Mouse (Mus musculus): Measurements from ENCODE around the gene Tmem150c. TPM values are rescaled to one million over a fixed set of nuclear protein-coding genes. Genes with fewer than 3 reads are reported as not detected.

The Tmem150c gene
- polyA plus RNA-seq, 1 experiment from 2014 or later, result 0.66 TPM

DNA sequence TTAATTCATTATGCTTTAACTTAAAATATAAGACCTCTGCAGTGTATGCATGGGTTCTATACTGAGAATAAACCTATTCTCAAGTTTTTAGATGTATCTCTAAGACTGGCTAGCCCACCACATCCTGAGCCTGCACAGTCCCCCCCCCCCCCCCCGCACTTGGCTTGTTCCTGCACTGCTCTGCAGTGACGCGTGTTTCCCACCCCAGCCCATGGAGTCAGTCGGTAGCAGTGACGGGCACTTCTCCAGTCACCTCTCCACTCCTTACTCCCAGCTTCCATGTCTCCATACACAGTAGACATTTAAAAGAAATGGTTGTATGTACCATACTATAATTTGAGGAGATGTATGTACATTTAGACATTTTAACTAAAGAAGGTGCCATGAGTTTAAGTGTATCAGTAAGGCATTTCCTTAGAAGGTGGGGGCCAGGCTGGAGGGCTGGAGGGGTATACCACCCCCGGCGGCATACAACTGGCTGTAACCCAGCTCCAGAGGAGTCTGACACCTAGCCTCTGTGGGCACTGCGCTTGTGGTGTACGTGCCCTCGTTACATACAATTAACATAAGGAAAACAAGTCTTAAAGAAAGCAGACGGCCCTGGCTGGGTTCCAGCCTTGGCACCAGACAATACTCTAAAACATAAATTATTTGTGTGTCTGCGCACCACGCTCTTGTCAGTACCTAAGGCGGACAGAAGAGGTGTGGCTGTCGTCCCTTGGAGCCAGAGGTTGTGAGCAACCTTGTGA is 102.0 kb downstream of the Tmem150c start:
- DNase-seq (ENCODE audit: low spot score), result no peak
- peaks cover 16% of the 10 kb centered on the region for H3K4me1 ChIP-seq
- no peaks in the 10 kb centered on the region for H3K27me3 ChIP-seq (ENCODE audit: low read depth, poor library complexity, severe bottlenecking)
- 83% methylated on average over 15 of the region's 15 CpGs for WGBS
- H3K4me3 ChIP-seq, result no peak overlapping the region
- H3K27ac ChIP-seq, result 0 out of 2 replicates have a peak overlapping the region, but pooled peaks have one; percentile 0
- peaks cover 48% of the 10 kb centered on the region for H3K36me3 ChIP-seq
- H3K9me3 ChIP-seq (replicated peaks), result no peaks in the 10 kb centered on the region

DNA sequence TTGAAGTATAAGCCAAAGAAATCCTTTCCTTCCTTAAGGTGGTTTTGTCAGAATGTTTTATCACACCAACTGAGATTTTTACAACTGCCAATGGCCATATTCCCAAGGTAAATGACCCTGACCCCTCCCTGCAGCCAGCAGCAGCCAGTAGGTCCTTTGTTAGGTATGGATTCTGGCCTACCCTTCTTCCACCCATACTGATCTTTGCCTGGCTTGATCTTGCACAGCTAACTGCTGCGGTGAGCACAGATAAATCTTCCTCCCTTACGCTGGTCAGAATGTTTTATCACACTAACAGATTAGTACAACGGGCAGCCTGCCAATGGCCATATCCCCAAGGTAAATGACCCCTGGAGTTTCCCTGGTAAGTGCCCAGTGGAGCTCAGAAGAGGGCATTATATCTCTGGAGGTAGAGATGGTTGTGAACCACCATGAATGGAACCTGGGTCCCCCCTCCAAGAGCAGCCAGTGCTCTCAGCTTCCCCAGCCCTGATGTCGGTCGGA is 103.7 kb downstream of the Tmem150c start:
- H3K4me3 ChIP-seq, result no peak overlapping the region

DNA sequence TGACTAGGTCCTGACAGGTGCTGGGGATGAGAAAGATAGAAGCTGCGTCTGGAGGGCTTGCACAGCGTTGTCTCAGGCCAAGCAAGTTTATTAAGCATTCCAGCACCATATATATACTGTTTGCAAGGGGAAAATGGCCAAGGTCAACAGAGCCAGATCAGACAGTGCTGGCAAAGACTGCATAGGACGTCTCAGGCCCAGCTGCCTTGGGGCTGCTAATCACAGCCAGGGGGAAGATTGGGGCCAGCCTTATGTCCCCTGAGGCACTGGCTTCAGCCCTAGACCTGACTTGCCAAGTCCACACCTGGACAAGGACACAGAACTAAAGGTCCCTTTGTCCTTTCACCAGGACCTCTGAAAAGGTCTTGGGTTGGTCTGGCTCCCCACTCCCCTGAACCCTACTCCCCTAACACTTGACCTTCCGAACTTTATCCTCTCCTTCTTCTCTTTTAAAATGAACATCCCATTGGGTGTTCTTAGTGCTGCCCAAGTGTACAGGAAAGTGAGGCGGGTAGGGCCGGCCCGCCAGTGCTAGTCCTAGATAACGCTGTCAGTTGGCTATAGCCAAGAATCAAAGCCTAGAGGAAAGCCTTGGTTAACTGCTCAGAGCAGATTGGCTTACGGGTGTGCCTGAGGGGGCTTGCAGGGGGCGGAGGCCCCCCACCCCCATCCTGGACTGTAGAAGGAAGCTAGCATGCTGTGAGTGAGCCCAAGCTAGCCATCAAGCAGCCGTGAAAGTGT is 104.6 kb downstream of the Tmem150c start:
- H3K4me1 ChIP-seq, result peaks cover 16% of the 10 kb centered on the region
- no peaks in the 10 kb centered on the region for H3K9me3 ChIP-seq (replicated peaks)
- no peak overlapping the region for H3K4me3 ChIP-seq
- H3K27me3 ChIP-seq (ENCODE audit: low read depth, poor library complexity, severe bottlenecking), result no peaks in the 10 kb centered on the region
- H3K27ac ChIP-seq, result peak overlapping the region; percentile 56; the same call in 1 of the 2 replicates
- no peak for DNase-seq (ENCODE audit: low spot score)
- WGBS, result 81% methylated on average over 11 of the region's 11 CpGs
- peaks cover 45% of the 10 kb centered on the region for H3K36me3 ChIP-seq

More for the DNA sequence above, 103.7 kb downstream of the Tmem150c start:
- H3K27ac ChIP-seq, result no peak overlapping the region
- H3K27me3 ChIP-seq (ENCODE audit: low read depth, poor library complexity, severe bottlenecking), result no peaks in the 10 kb centered on the region
- peaks cover 45% of the 10 kb centered on the region for H3K36me3 ChIP-seq
- 85% methylated on average over 5 of the region's 5 CpGs for WGBS
- no peaks in the 10 kb centered on the region for H3K9me3 ChIP-seq (replicated peaks)
- no peak for DNase-seq (ENCODE audit: low spot score)
- H3K4me1 ChIP-seq, result peaks cover 16% of the 10 kb centered on the region

DNA sequence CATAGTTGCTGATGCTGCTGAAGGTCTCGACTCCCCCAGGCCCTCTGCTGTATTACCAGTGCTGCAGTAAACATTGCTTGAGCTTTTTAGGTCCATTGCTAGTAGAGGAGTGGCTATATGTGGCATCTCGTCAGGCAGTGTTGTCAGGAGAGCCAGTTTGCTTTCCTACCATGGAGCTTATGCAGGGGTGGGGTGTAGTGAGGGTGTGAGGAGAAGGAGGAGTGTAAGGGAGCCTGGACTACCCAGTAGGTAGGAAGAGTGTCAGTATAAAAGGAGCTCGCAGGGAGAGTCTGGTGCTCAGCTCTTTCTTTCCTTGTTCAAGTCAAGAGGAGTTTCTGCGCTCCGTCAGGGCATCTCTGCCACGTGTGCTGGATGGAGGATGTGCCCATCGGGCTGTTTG is 106.9 kb downstream of the Tmem150c start:
- Histone ChIP-seq H3K4me1 (peaks cover 19% of the 10 kb centered on the region), H3K9me3 (replicated peaks) (no peaks in the 10 kb centered on the region), H3K27me3 (ENCODE audit: low read depth, poor library complexity, severe bottlenecking) (no peaks in the 10 kb centered on the region), H3K36me3 (peaks cover 38% of the 10 kb centered on the region), H3K27ac (no peak overlapping the region), H3K4me3 (no peak overlapping the region)
- DNase-seq (ENCODE audit: low spot score), result no peak
- 94% methylated on average over 7 of the region's 7 CpGs for WGBS

DNA sequence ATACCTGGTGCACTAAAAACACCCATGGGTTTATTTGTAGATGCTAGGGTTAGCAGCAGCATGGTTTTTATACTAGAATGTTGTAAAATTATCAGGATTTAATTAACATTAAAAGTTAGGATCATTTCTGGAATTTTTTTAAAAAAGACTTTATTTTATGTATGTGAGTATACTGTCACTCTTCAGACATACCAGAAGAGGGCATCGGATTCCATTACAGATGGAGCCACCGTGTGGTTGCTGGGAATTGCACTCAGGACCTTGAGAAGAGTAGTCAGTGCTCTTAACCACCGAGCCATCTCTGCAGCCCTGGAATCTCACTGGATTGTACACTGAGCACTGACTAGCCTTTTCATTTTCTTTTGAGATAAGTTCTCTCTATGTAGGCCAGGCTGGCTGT is 109.7 kb downstream of the Tmem150c start:
- H3K27me3 ChIP-seq (ENCODE audit: low read depth, poor library complexity, severe bottlenecking), result no peaks in the 10 kb centered on the region
- no peak overlapping the region for H3K27ac ChIP-seq
- H3K4me1 ChIP-seq, result peaks cover 20% of the 10 kb centered on the region
- no peaks in the 10 kb centered on the region for H3K9me3 ChIP-seq (replicated peaks)
- DNase-seq (ENCODE audit: low spot score), result no peak
- 97% methylated on average over 3 of the region's 3 CpGs for WGBS
- H3K36me3 ChIP-seq, result peaks cover 38% of the 10 kb centered on the region
- no peak overlapping the region for H3K4me3 ChIP-seq

DNA sequence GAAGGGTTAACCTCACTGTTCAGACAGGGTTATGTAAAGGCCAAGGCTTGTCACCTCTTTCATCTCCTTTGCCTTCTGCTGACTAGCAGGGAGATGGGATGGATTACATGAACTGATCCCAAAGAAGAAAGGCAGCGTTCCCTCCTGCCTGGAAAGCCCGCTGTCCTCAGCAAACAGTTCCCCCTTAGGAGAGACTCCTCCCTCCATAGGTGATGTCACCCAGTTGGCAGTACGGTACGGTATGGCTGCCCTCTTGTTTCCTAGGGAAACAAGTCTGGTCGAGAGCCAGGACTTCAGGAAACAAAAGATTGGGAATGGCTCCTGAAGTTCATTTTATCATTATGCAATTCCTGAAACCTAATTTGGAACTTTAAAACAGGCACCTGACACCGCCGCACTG is 111.7 kb downstream of the Tmem150c start:
- H3K27ac ChIP-seq, result no peak overlapping the region
- DNase-seq (ENCODE audit: low spot score), result no peak
- 70% methylated on average over 7 of the region's 7 CpGs for WGBS

DNA sequence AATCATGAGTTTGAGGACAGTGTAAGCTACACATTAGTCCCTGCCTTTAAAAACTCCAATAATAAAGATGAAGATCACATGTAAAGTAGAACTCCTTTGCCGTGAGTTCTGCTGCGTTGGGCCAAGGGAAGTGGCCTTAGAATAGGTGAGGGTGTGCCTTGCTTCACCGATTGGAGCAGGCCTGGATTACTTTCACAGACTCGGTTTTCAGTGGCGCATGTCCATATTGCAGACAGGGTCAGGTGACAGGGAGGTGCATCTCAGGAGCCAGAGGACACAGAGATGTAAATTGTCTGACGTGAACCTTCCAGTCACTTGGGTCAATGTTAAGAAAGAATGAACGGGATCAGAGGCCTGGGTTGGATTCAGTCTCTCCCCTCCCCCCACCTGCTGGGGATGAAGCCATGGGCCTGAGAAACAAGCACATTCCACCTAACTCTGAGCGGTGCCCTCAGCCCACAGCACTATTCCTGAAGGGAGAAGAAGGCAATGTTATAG is 112.4 kb downstream of the Tmem150c start:
- Histone ChIP-seq H3K4me3 (no peak overlapping the region), H3K27ac (no peak overlapping the region), H3K9me3 (replicated peaks) (no peaks in the 10 kb centered on the region), H3K27me3 (ENCODE audit: low read depth, poor library complexity, severe bottlenecking) (no peaks in the 10 kb centered on the region), H3K36me3 (peaks cover 36% of the 10 kb centered on the region), H3K4me1 (peaks cover 13% of the 10 kb centered on the region)
- DNase-seq (ENCODE audit: low spot score), result no peak
- 71% methylated on average over 8 of the region's 8 CpGs for WGBS

More for the DNA sequence above, 111.7 kb downstream of the Tmem150c start:
- peaks cover 38% of the 10 kb centered on the region for H3K36me3 ChIP-seq
- no peak overlapping the region for H3K4me3 ChIP-seq
- no peaks in the 10 kb centered on the region for H3K9me3 ChIP-seq (replicated peaks)
- no peaks in the 10 kb centered on the region for H3K27me3 ChIP-seq (ENCODE audit: low read depth, poor library complexity, severe bottlenecking)
- peaks cover 13% of the 10 kb centered on the region for H3K4me1 ChIP-seq

DNA sequence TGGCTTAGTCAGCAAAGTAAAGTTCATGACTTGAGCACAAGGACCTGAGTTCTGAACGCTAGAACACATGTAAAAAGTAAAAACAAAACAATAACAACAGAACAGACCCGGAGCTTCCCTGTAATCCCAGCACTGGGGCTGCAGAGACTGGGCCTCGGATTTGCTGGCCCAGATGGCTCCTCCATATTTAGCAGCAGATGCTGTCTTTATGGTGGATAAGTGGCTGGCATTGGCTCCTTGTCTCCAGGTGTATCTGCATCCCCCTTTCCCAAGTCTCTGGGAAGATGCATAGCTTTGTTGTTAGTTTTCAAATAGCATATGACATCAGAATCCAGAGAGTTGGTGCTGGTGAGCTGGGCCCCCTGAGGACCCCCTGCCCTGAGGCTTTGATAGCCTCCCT is 113.5 kb downstream of the Tmem150c start:
- Histone ChIP-seq H3K9me3 (replicated peaks) (no peaks in the 10 kb centered on the region), H3K36me3 (peaks cover 34% of the 10 kb centered on the region), H3K4me1 (peaks cover 18% of the 10 kb centered on the region), H3K27me3 (ENCODE audit: low read depth, poor library complexity, severe bottlenecking) (no peaks in the 10 kb centered on the region), H3K4me3 (no peak overlapping the region), H3K27ac (no peak overlapping the region)
- WGBS, result 84% methylated on average over 3 of the region's 3 CpGs
- DNase-seq (ENCODE audit: low spot score), result no peak

DNA sequence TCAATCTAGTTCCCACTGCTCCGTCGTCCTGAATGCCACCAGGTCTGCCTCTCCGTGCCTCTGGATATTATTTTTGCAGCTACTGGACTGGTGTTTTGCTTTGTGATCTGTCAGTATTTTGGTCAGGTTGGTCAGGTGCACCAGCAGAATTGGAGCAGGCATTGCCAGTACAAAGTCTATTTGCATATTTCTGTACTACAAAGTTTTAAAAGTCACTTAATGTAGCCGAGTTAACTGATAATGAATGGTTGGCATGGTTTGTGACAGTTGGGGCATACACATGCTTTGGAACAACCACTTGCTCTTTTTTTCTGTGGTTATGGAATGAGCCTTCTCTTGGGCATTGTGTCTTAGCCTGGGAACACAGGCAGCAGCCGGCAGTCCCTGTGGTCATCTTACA is 115.0 kb downstream of the Tmem150c start:
- Histone ChIP-seq H3K27ac (no peak overlapping the region), H3K27me3 (ENCODE audit: low read depth, poor library complexity, severe bottlenecking) (no peaks in the 10 kb centered on the region), H3K4me1 (peaks cover 28% of the 10 kb centered on the region), H3K9me3 (replicated peaks) (no peaks in the 10 kb centered on the region), H3K4me3 (no peak overlapping the region), H3K36me3 (peaks cover 19% of the 10 kb centered on the region)
- 90% methylated on average over 5 of the region's 5 CpGs for WGBS
- DNase-seq (ENCODE audit: low spot score), result no peak

DNA sequence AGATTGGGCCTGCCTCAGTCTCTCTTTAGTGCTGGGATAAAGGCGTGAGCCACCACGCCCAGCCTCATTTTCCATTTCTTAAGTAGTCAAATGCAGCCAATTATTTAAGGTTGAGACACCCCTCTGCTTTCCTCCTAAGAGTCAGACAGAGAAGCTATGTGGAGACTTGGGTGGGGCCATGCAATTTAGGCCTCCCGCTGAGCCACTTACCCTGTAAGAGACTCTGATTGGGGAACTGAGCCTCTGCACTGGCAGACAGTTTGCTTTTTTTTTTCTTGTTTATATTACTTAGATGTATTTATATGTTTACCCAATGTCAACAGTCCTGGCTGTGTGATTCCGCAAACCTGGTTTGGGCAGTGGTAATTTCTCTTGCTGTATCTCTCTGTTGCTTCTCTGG is 115.6 kb downstream of the Tmem150c start:
- H3K36me3 ChIP-seq, result peaks cover 17% of the 10 kb centered on the region
- no peak overlapping the region for H3K27ac ChIP-seq
- H3K4me3 ChIP-seq, result no peak overlapping the region
- 82% methylated on average over 4 of the region's 4 CpGs for WGBS
- H3K4me1 ChIP-seq, result peaks cover 28% of the 10 kb centered on the region
- H3K27me3 ChIP-seq (ENCODE audit: low read depth, poor library complexity, severe bottlenecking), result no peaks in the 10 kb centered on the region
- no peak for DNase-seq (ENCODE audit: low spot score)
- H3K9me3 ChIP-seq (replicated peaks), result no peaks in the 10 kb centered on the region

DNA sequence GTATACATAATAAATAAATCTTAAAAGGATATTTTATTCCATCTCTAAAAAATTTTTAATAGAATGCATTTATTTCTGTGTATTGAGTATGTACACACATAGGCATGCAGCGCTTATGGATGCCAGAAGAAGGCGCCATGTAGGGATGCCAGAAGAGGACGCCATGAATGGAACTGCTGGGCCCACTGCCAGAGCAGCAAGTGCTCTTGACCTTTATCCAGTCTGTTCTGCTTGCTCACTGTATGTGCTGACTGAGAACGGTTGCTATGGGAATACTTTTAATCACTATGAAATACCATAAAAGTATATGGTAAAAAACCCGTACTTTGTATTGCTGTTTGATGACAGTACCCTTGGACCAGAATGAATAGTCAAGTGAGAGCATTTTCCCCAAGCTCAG is 116.2 kb downstream of the Tmem150c start:
- Histone ChIP-seq H3K36me3 (peaks cover 17% of the 10 kb centered on the region), H3K4me1 (peaks cover 28% of the 10 kb centered on the region), H3K4me3 (no peak overlapping the region), H3K27ac (no peak overlapping the region), H3K9me3 (replicated peaks) (no peaks in the 10 kb centered on the region), H3K27me3 (ENCODE audit: low read depth, poor library complexity, severe bottlenecking) (no peaks in the 10 kb centered on the region)
- WGBS, result 92% methylated on average over 5 of the region's 5 CpGs
- DNase-seq (ENCODE audit: low spot score), result no peak

DNA sequence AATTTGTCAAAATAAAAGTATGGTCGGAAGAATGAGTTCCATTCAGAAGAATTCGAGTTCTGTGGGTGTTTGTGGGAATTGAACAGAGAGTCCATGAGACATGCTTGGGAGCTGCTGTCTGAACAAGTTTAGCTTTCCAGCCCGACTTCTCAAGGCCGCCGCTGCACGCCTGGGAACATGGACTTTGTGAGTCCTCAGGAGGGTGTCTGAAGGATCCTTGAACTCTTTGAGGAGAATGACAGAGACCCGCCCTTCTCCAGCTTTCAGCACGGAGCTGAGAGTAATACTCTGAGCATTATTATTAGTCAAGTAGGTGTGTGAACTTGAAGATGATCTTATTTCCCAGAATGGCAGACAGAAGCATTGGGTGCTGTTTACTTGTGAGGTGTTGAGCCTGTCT is 117.1 kb downstream of the Tmem150c start:
- H3K4me3 ChIP-seq, result no peak overlapping the region
- no peak overlapping the region for H3K27ac ChIP-seq
- no peaks in the 10 kb centered on the region for H3K9me3 ChIP-seq (replicated peaks)
- H3K36me3 ChIP-seq, result peaks cover 22% of the 10 kb centered on the region
- no peaks in the 10 kb centered on the region for H3K27me3 ChIP-seq (ENCODE audit: low read depth, poor library complexity, severe bottlenecking)
- no peak for DNase-seq (ENCODE audit: low spot score)
- peaks cover 23% of the 10 kb centered on the region for H3K4me1 ChIP-seq
- WGBS, result 95% methylated on average over 8 of the region's 8 CpGs

DNA sequence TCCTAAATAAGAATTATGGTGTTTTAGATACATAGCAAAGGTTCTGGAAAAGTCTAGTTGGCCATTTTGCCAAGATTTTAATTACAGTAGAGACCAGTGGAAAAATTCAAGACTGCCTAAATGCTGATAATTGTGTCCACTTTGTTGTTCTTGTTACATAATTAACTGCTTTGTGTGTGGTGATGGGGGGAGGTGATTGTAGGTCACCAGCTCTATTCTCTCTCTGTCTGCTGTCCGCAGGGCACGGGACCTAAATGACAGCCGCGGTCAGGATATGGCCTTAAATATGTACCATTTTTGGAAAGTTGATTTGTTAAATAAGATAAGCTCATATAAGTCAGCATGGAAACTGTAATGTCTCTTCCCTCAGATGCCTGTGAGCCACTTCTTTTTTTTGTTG is 118.3 kb downstream of the Tmem150c start:
- Histone ChIP-seq H3K36me3 (peaks cover 34% of the 10 kb centered on the region), H3K4me1 (peaks cover 28% of the 10 kb centered on the region), H3K27me3 (ENCODE audit: low read depth, poor library complexity, severe bottlenecking) (no peaks in the 10 kb centered on the region), H3K4me3 (peak overlapping the region; percentile 98), H3K27ac (no peak overlapping the region), H3K9me3 (replicated peaks) (no peaks in the 10 kb centered on the region)
- WGBS, result 87% methylated on average over 4 of the region's 4 CpGs
- DNase-seq (ENCODE audit: low spot score), result no peak

All from limb, embryonic 10.5 days (tissue).